Mouse (Mus musculus): ENCODE results near the gene Tm4sf4. TPM values are rescaled to one million over a fixed set of nuclear protein-coding genes. Genes with fewer than 3 reads are reported as not detected.

Tm4sf4 gene
- total RNA-seq, 1 experiment, result not detected

DNA sequence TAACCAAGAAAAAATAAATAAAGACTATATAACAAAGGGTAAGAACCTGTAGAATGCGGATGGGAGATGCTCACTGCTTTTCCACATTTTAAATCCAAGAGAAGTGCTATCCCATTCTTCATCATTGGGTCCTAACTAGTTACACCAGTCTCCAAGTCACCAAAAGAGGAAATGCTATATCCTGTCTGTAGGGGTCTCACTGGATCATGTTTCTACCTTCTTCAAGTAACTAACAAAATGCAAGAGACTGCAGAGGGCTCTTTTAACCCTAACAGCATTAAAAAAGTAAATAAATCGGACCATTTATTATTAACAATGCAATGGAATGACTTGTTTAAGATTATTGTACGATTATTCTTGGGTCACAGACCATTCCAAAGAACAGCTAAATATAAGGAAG lies 41.2 kb downstream of the Tm4sf4 start:
- H3K36me3 ChIP-seq (ENCODE audit: control insufficient read depth, insufficient read depth, low read length, poor library complexity, severe bottlenecking), result 0 out of 2 replicates have a peak, but pooled peaks cover 2% of the 10 kb centered on the region
- in situ Hi-C loops (cut with MboI; ENCODE audit: low sequenced_read_pairs in 2 of 2, unreplicated experiment in 2 of 2), result loop anchor here in 1 of 2 experiments (10.0 kb wide), 1 partner anchor 159 kb away; no protein-coding TSS in a partner anchor
- no peak overlapping the region for H3K4me3 ChIP-seq (ENCODE audit: insufficient read depth in 1 of 2, low read depth in 1 of 2, low read length in 2 of 2, poor library complexity in 1 of 2, severe bottlenecking in 1 of 2)
- TF ChIP-seq ZC3H11A (IDR thresholded peaks at IDR 0.05; ENCODE audit: borderline replicate concordance, low read depth, low read length), result no peak
- no peak for TF ChIP-seq CHD2 (IDR thresholded peaks at IDR 0.05; ENCODE audit: low read depth, low read length)
- TF ChIP-seq ZNF384 (IDR thresholded peaks at IDR 0.05; ENCODE audit: low read depth, low read length), result no peak
- TF ChIP-seq MAFK (IDR thresholded peaks at IDR 0.05; ENCODE audit: insufficient read depth, low read depth, low read length), result no peak
- TF ChIP-seq HCFC1 (IDR thresholded peaks at IDR 0.05; ENCODE audit: borderline replicate concordance, insufficient read depth, low read length), result no peak
- no peaks in the 10 kb centered on the region for H3K9me3 ChIP-seq (ENCODE audit: control insufficient read depth, insufficient read depth, low read depth, low read length)
- no peak overlapping the region for H3K9ac ChIP-seq (ENCODE audit: insufficient read depth, low read depth, low read length, poor library complexity, severe bottlenecking)
- DNase-seq (ENCODE audit: low read depth, low spot score), result no peak
- peaks cover 0 to 3% of the 10 kb centered on the region in 2 experiments; a peak in 1 of 4 replicates for H3K4me1 ChIP-seq (ENCODE audit: control insufficient read depth in 2 of 2, insufficient read depth in 2 of 2, low read length in 2 of 2, poor library complexity in 1 of 2)
- H3K27ac ChIP-seq (ENCODE audit: insufficient read depth, low read depth, low read length, poor library complexity, severe bottlenecking), result no peak overlapping the region

GRCm38 (mm10) chr3:57469325-57469724 lies 44.2 kb downstream of the Tm4sf4 start:
- Histone ChIP-seq H3K4me3 (ENCODE audit: insufficient read depth in 1 of 2, low read depth in 1 of 2, low read length in 2 of 2, poor library complexity in 1 of 2, severe bottlenecking in 1 of 2) (no peak overlapping the region), H3K4me1 (ENCODE audit: control insufficient read depth in 2 of 2, insufficient read depth in 2 of 2, low read length in 2 of 2, poor library complexity in 1 of 2) (peaks cover 0 to 9% of the 10 kb centered on the region in 2 experiments; a peak in 1 of 4 replicates), H3K27ac (ENCODE audit: insufficient read depth, low read depth, low read length, poor library complexity, severe bottlenecking) (no peak overlapping the region), H3K36me3 (ENCODE audit: control insufficient read depth, insufficient read depth, low read length, poor library complexity, severe bottlenecking) (0 out of 2 replicates have a peak, but pooled peaks cover 2% of the 10 kb centered on the region), H3K9ac (ENCODE audit: insufficient read depth, low read depth, low read length, poor library complexity, severe bottlenecking) (no peak overlapping the region), H3K9me3 (ENCODE audit: control insufficient read depth, insufficient read depth, low read depth, low read length) (no peaks in the 10 kb centered on the region)
- in situ Hi-C loops (cut with MboI; ENCODE audit: low sequenced_read_pairs in 2 of 2, unreplicated experiment in 2 of 2), result loop anchor here in 1 of 2 experiments (10.0 kb wide), 1 partner anchor 155 kb away; no protein-coding TSS in a partner anchor
- TF ChIP-seq CHD2 (IDR thresholded peaks at IDR 0.05; ENCODE audit: low read depth, low read length), result no peak
- no peak for TF ChIP-seq ZNF384 (IDR thresholded peaks at IDR 0.05; ENCODE audit: low read depth, low read length)
- no peak for TF ChIP-seq HCFC1 (IDR thresholded peaks at IDR 0.05; ENCODE audit: borderline replicate concordance, insufficient read depth, low read length)
- TF ChIP-seq MAFK (IDR thresholded peaks at IDR 0.05; ENCODE audit: insufficient read depth, low read depth, low read length), result no peak
- DNase-seq (ENCODE audit: low read depth, low spot score), result no peak

DNA sequence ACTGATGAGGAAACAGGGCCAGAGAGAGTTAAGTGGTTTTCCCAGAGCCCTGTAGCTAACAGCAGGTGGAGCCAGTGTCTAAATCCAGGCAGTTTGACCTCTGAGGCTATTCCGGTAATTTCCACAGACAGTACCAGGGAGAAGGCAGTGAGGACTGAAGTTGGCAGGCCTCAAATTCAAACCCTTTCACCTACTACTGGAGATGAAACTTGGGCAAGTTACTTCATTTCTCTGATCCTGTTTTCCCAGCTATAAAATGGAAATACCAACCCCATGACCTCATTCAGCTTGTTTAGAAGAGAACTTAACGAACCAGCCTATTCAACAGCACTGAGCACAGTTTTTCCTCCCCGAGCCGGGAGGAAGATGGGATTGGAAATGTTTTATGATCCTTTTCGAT lies 45.2 kb downstream of the Tm4sf4 start:
- Histone ChIP-seq H3K9ac (ENCODE audit: insufficient read depth, low read depth, low read length, poor library complexity, severe bottlenecking) (no peak overlapping the region), H3K9me3 (ENCODE audit: control insufficient read depth, insufficient read depth, low read depth, low read length) (no peaks in the 10 kb centered on the region), H3K27ac (ENCODE audit: insufficient read depth, low read depth, low read length, poor library complexity, severe bottlenecking) (no peak overlapping the region), H3K36me3 (ENCODE audit: control insufficient read depth, insufficient read depth, low read length, poor library complexity, severe bottlenecking) (peaks cover 1% of the 10 kb centered on the region; the same call in 1 of the 2 replicates), H3K4me3 (ENCODE audit: insufficient read depth in 1 of 2, low read depth in 1 of 2, low read length in 2 of 2, poor library complexity in 1 of 2, severe bottlenecking in 1 of 2) (no peak overlapping the region), H3K4me1 (ENCODE audit: control insufficient read depth in 2 of 2, insufficient read depth in 2 of 2, low read length in 2 of 2, poor library complexity in 1 of 2) (peaks cover 0 to 9% of the 10 kb centered on the region in 2 experiments; a peak in 1 of 4 replicates)
- in situ Hi-C loops (cut with MboI; ENCODE audit: low sequenced_read_pairs in 2 of 2, unreplicated experiment in 2 of 2), result loop anchor here in 1 of 2 experiments (5.0 kb wide), 1 partner anchor 157 kb away; no protein-coding TSS in a partner anchor
- peak; percentile 52 for DNase-seq (ENCODE audit: low read depth, low spot score)
- TF ChIP-seq HCFC1 (IDR thresholded peaks at IDR 0.05; ENCODE audit: borderline replicate concordance, insufficient read depth, low read length) (no peak), MAFK (IDR thresholded peaks at IDR 0.05; ENCODE audit: insufficient read depth, low read depth, low read length) (no peak), ZNF384 (IDR thresholded peaks at IDR 0.05; ENCODE audit: low read depth, low read length) (no peak), ZC3H11A (IDR thresholded peaks at IDR 0.05; ENCODE audit: borderline replicate concordance, low read depth, low read length) (peak; percentile 66; the same call in 1 of the 2 replicates), CHD2 (IDR thresholded peaks at IDR 0.05; ENCODE audit: low read depth, low read length) (no peak)

GRCm38 (mm10) chr3:57470981-57471601 lies 46.0 kb downstream of the Tm4sf4 start:
- in situ Hi-C loops (cut with MboI; ENCODE audit: low sequenced_read_pairs in 2 of 2, unreplicated experiment in 2 of 2), result loop anchor here in 1 of 2 experiments (5.0 kb wide), 1 partner anchor 156 kb away; no protein-coding TSS in a partner anchor
- Histone ChIP-seq H3K4me1 (ENCODE audit: control insufficient read depth in 2 of 2, insufficient read depth in 2 of 2, low read length in 2 of 2, poor library complexity in 1 of 2) (peaks cover 0 to 9% of the 10 kb centered on the region in 2 experiments; a peak in 1 of 4 replicates), H3K9me3 (ENCODE audit: control insufficient read depth, insufficient read depth, low read depth, low read length) (no peaks in the 10 kb centered on the region), H3K36me3 (ENCODE audit: control insufficient read depth, insufficient read depth, low read length, poor library complexity, severe bottlenecking) (peaks cover 1% of the 10 kb centered on the region; the same call in 1 of the 2 replicates), H3K9ac (ENCODE audit: insufficient read depth, low read depth, low read length, poor library complexity, severe bottlenecking) (no peak overlapping the region), H3K4me3 (ENCODE audit: insufficient read depth in 1 of 2, low read depth in 1 of 2, low read length in 2 of 2, poor library complexity in 1 of 2, severe bottlenecking in 1 of 2) (no peak overlapping the region; a peak in 1 of 4 replicates), H3K27ac (ENCODE audit: insufficient read depth, low read depth, low read length, poor library complexity, severe bottlenecking) (no peak overlapping the region)
- TF ChIP-seq MAFK (IDR thresholded peaks at IDR 0.05; ENCODE audit: insufficient read depth, low read depth, low read length) (no peak), ZC3H11A (IDR thresholded peaks at IDR 0.05; ENCODE audit: borderline replicate concordance, low read depth, low read length) (no peak), CHD2 (IDR thresholded peaks at IDR 0.05; ENCODE audit: low read depth, low read length) (no peak), ZNF384 (IDR thresholded peaks at IDR 0.05; ENCODE audit: low read depth, low read length) (no peak), HCFC1 (IDR thresholded peaks at IDR 0.05; ENCODE audit: borderline replicate concordance, insufficient read depth, low read length) (no peak)
- DNase-seq (ENCODE audit: low read depth, low spot score), result peak; percentile 54
